Mouse (Mus musculus): Measurements from ENCODE around the gene Prkd2. TPM values are rescaled to one million over a fixed set of nuclear protein-coding genes. Genes with fewer than 3 reads are reported as not detected.

Gene Prkd2
- polyA plus RNA-seq, 1 experiment from 2014 or later = 11.6 TPM

- Histone ChIP-seq H3K36me3 (ENCODE audit: control insufficient read depth, insufficient read depth, low read length) (peaks cover 19% of the 10 kb centered on the region), H3K27ac (ENCODE audit: low read depth, low read length) (peak overlapping the region; percentile 82), H3K4me2 (peak overlapping the region; percentile 93), H3K4me3 (ENCODE audit: low read depth, low read length) (peak overlapping the region; percentile 63), H3K9ac (ENCODE audit: low read depth, low read length) (peak overlapping the region; percentile 4), H3K27me3 (ENCODE audit: control insufficient read depth, insufficient read depth, low read length) (no peaks in the 10 kb centered on the region), H3K4me1 (ENCODE audit: control insufficient read depth, insufficient read depth, low read length) (peaks cover 13% of the 10 kb centered on the region), H3K9me3 (replicated peaks; ENCODE audit: control insufficient read depth, low read length) (no peaks in the 10 kb centered on the region)
- no peak for ATAC-seq (replicated peaks; ENCODE audit: insufficient number of reproducible peaks, low FRiP score, low TSS enrichment)
- WGBS (ENCODE audit: insufficient replicate concordance) = 49% methylated on average over 3 of the region's 3 CpGs
These were observed 2.0 kb downstream of the Prkd2 start for GRCm38 (mm10) chr7:16844696-16845071.

GRCm38 (mm10) chr7:16845072-16845819, 2.5 kb downstream of the Prkd2 start:
- Histone ChIP-seq H3K27me3 (ENCODE audit: control insufficient read depth, insufficient read depth, low read length) (no peaks in the 10 kb centered on the region), H3K4me3 (ENCODE audit: low read depth, low read length) (peak overlapping the region; percentile 63), H3K4me1 (ENCODE audit: control insufficient read depth, insufficient read depth, low read length) (peaks cover 13% of the 10 kb centered on the region), H3K9me3 (replicated peaks; ENCODE audit: control insufficient read depth, low read length) (no peaks in the 10 kb centered on the region), H3K4me2 (peak overlapping the region; percentile 93), H3K36me3 (ENCODE audit: control insufficient read depth, insufficient read depth, low read length) (peaks cover 19% of the 10 kb centered on the region), H3K27ac (ENCODE audit: low read depth, low read length) (peak overlapping the region; percentile 82), H3K9ac (ENCODE audit: low read depth, low read length) (peak overlapping the region; percentile 36)
- no peak for ATAC-seq (replicated peaks; ENCODE audit: insufficient number of reproducible peaks, low FRiP score, low TSS enrichment)
- 26% methylated on average over 14 of the region's 14 CpGs for WGBS (ENCODE audit: insufficient replicate concordance)

GRCm38 (mm10) chr7:16845820-16846167, 3.1 kb downstream of the Prkd2 start:
- Histone ChIP-seq H3K27me3 (ENCODE audit: control insufficient read depth, insufficient read depth, low read length) (no peaks in the 10 kb centered on the region), H3K36me3 (ENCODE audit: control insufficient read depth, insufficient read depth, low read length) (peaks cover 18% of the 10 kb centered on the region), H3K9me3 (replicated peaks; ENCODE audit: control insufficient read depth, low read length) (no peaks in the 10 kb centered on the region), H3K4me1 (ENCODE audit: control insufficient read depth, insufficient read depth, low read length) (peaks cover 13% of the 10 kb centered on the region), H3K9ac (ENCODE audit: low read depth, low read length) (0 out of 2 replicates have a peak overlapping the region, but pooled peaks have one; percentile 36), H3K27ac (ENCODE audit: low read depth, low read length) (peak overlapping the region; percentile 82), H3K4me2 (peak overlapping the region; percentile 93), H3K4me3 (ENCODE audit: low read depth, low read length) (peak overlapping the region; percentile 63)
- ATAC-seq (replicated peaks; ENCODE audit: insufficient number of reproducible peaks, low FRiP score, low TSS enrichment) = no peak
- WGBS (ENCODE audit: insufficient replicate concordance) = 28% methylated on average over 10 of the region's 10 CpGs

GRCm38 (mm10) chr7:16846775-16847174, 4.1 kb downstream of the Prkd2 start:
- H3K36me3 ChIP-seq (ENCODE audit: control insufficient read depth, insufficient read depth, low read length) = peaks cover 18% of the 10 kb centered on the region
- no peak for ATAC-seq (replicated peaks; ENCODE audit: insufficient number of reproducible peaks, low FRiP score, low TSS enrichment)
- H3K4me1 ChIP-seq (ENCODE audit: control insufficient read depth, insufficient read depth, low read length) = peaks cover 13% of the 10 kb centered on the region
- no peak overlapping the region for H3K27ac ChIP-seq (ENCODE audit: low read depth, low read length)
- no peak overlapping the region for H3K4me2 ChIP-seq
- 89% methylated on average over 5 of the region's 5 CpGs for WGBS (ENCODE audit: insufficient replicate concordance)
- H3K4me3 ChIP-seq (ENCODE audit: low read depth, low read length) = no peak overlapping the region
- H3K9me3 ChIP-seq (replicated peaks; ENCODE audit: control insufficient read depth, low read length) = no peaks in the 10 kb centered on the region
- no peaks in the 10 kb centered on the region for H3K27me3 ChIP-seq (ENCODE audit: control insufficient read depth, insufficient read depth, low read length)
- H3K9ac ChIP-seq (ENCODE audit: low read depth, low read length) = no peak overlapping the region

- Histone ChIP-seq H3K27me3 (ENCODE audit: control insufficient read depth, insufficient read depth, low read length) (no peaks in the 10 kb centered on the region), H3K9me3 (replicated peaks; ENCODE audit: control insufficient read depth, low read length) (no peaks in the 10 kb centered on the region), H3K36me3 (ENCODE audit: control insufficient read depth, insufficient read depth, low read length) (peaks cover 18% of the 10 kb centered on the region), H3K27ac (ENCODE audit: low read depth, low read length) (no peak overlapping the region), H3K9ac (ENCODE audit: low read depth, low read length) (no peak overlapping the region), H3K4me2 (no peak overlapping the region), H3K4me3 (ENCODE audit: low read depth, low read length) (no peak overlapping the region), H3K4me1 (ENCODE audit: control insufficient read depth, insufficient read depth, low read length) (peaks cover 13% of the 10 kb centered on the region)
- 87% methylated on average over 19 of the region's 19 CpGs for WGBS (ENCODE audit: insufficient replicate concordance)
- no peak for ATAC-seq (replicated peaks; ENCODE audit: insufficient number of reproducible peaks, low FRiP score, low TSS enrichment)
These were observed 4.8 kb downstream of the Prkd2 start for GRCm38 (mm10) chr7:16847507-16847906.

- Histone ChIP-seq H3K4me3 (ENCODE audit: low read depth, low read length) (no peak overlapping the region), H3K4me1 (ENCODE audit: control insufficient read depth, insufficient read depth, low read length) (peaks cover 13% of the 10 kb centered on the region), H3K4me2 (no peak overlapping the region), H3K9me3 (replicated peaks; ENCODE audit: control insufficient read depth, low read length) (no peaks in the 10 kb centered on the region), H3K9ac (ENCODE audit: low read depth, low read length) (no peak overlapping the region), H3K27ac (ENCODE audit: low read depth, low read length) (no peak overlapping the region), H3K36me3 (ENCODE audit: control insufficient read depth, insufficient read depth, low read length) (peaks cover 22% of the 10 kb centered on the region), H3K27me3 (ENCODE audit: control insufficient read depth, insufficient read depth, low read length) (no peaks in the 10 kb centered on the region)
- ATAC-seq (replicated peaks; ENCODE audit: insufficient number of reproducible peaks, low FRiP score, low TSS enrichment) = no peak
- 25% methylated on average over 17 of the region's 17 CpGs for WGBS (ENCODE audit: insufficient replicate concordance)
These were observed 5.9 kb downstream of the Prkd2 start for GRCm38 (mm10) chr7:16848579-16848978.

GRCm38 (mm10) chr7:16851636-16852035, 8.9 kb downstream of the Prkd2 start:
- Histone ChIP-seq H3K4me1 (ENCODE audit: control insufficient read depth, insufficient read depth, low read length) (no peaks in the 10 kb centered on the region), H3K27ac (ENCODE audit: low read depth, low read length) (no peak overlapping the region), H3K4me2 (no peak overlapping the region), H3K27me3 (ENCODE audit: control insufficient read depth, insufficient read depth, low read length) (no peaks in the 10 kb centered on the region), H3K4me3 (ENCODE audit: low read depth, low read length) (no peak overlapping the region), H3K9ac (ENCODE audit: low read depth, low read length) (no peak overlapping the region), H3K9me3 (replicated peaks; ENCODE audit: control insufficient read depth, low read length) (no peaks in the 10 kb centered on the region), H3K36me3 (ENCODE audit: control insufficient read depth, insufficient read depth, low read length) (peaks cover 46% of the 10 kb centered on the region)
- no peak for ATAC-seq (replicated peaks; ENCODE audit: insufficient number of reproducible peaks, low FRiP score, low TSS enrichment)
- 83% methylated on average over 4 of the region's 4 CpGs for WGBS (ENCODE audit: insufficient replicate concordance)

- Histone ChIP-seq H3K4me2 (no peak overlapping the region), H3K27me3 (ENCODE audit: control insufficient read depth, insufficient read depth, low read length) (no peaks in the 10 kb centered on the region), H3K9ac (ENCODE audit: low read depth, low read length) (no peak overlapping the region), H3K36me3 (ENCODE audit: control insufficient read depth, insufficient read depth, low read length) (peaks cover 51% of the 10 kb centered on the region), H3K4me3 (ENCODE audit: low read depth, low read length) (no peak overlapping the region), H3K9me3 (replicated peaks; ENCODE audit: control insufficient read depth, low read length) (no peaks in the 10 kb centered on the region), H3K27ac (ENCODE audit: low read depth, low read length) (no peak overlapping the region), H3K4me1 (ENCODE audit: control insufficient read depth, insufficient read depth, low read length) (no peaks in the 10 kb centered on the region)
- peak; percentile 43 for ATAC-seq (replicated peaks; ENCODE audit: insufficient number of reproducible peaks, low FRiP score, low TSS enrichment)
- WGBS (ENCODE audit: insufficient replicate concordance) = 83% methylated on average over 14 of the region's 14 CpGs
These were observed 10.7 kb downstream of the Prkd2 start for GRCm38 (mm10) chr7:16853302-16853831.

- H3K4me3 ChIP-seq (ENCODE audit: low read depth, low read length) = no peak overlapping the region
- 31% methylated on average over 17 of the region's 17 CpGs for WGBS (ENCODE audit: insufficient replicate concordance)
These were observed 15.6 kb downstream of the Prkd2 start for GRCm38 (mm10) chr7:16858336-16858735.

More at GRCm38 (mm10) chr7:16858336-16858735, 15.6 kb downstream of the Prkd2 start:
- Histone ChIP-seq H3K9ac (ENCODE audit: low read depth, low read length) (no peak overlapping the region), H3K4me2 (no peak overlapping the region), H3K27me3 (ENCODE audit: control insufficient read depth, insufficient read depth, low read length) (no peaks in the 10 kb centered on the region), H3K27ac (ENCODE audit: low read depth, low read length) (no peak overlapping the region), H3K4me1 (ENCODE audit: control insufficient read depth, insufficient read depth, low read length) (no peaks in the 10 kb centered on the region), H3K9me3 (replicated peaks; ENCODE audit: control insufficient read depth, low read length) (no peaks in the 10 kb centered on the region), H3K36me3 (ENCODE audit: control insufficient read depth, insufficient read depth, low read length) (peaks cover 28% of the 10 kb centered on the region)
- ATAC-seq (replicated peaks; ENCODE audit: insufficient number of reproducible peaks, low FRiP score, low TSS enrichment) = no peak

Data from heart, embryonic 11.5 days (tissue).